Mouse (Mus musculus): ENCODE results near the gene Tmem79.
"Not testable (repeated sequence)": the region's sequence is repeated elsewhere in the genome, so short reads cannot be mapped to it uniquely, and the experiment has no call there.

DNA sequence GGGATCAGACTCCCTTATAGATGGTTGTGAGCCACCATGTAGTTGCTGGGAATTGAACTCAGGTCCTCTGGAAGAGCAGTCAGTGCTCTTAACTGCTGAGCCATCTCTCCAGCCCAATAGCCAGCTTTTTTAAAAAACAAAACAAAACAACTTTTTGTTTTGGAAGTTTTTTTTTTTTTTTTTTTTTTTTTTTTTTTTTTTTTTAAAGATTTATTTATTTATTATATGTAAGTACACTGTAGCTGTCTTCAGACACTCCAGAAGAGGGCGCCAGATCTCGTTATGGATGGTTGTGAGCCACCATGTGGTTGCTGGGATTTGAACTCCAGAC, 50.4 kb downstream of the Tmem79 start:
- TF ChIP-seq CTCF, POLR2A (IDR thresholded peaks at IDR 0.05; ENCODE audit: insufficient read depth, low read depth, low read length): not testable (repeated sequence)

Data from olfactory bulb, adult 2 months (tissue).